ENCODE assay signal across 9 mouse cellular contexts in the genomic region with DNA sequence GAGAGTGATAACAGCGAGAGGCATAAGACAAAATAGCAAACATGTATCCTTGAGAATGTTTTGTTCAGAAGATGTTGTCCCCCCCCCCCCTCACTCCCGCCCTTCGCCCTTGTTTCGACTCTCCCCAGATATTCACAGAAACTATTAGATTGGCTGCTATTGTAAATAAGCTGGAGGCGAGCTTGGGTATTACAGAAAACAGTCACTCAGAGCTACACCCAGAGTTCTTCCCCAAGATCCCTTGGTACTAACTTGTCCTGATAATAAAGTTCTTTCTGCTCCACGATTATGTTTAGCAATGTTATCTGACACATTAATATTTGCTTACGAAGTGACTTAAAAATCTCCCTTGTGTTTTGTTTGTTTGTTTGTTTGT. TPM values are rescaled to one million over a fixed set of nuclear protein-coding genes. Genes with fewer than 3 reads are reported as not detected.
A peak's percentile ranks its signal among the peaks of the same experiment; 100 is the strongest.
DNase-seq lines count a peak whose midpoint lies in the region; ATAC-seq and TF ChIP-seq lines count a peak whose summit lies in the region.
"Had no signal": no experiment of that assay in that cellular context is flagged by ENCODE, and none has a peak within 500 bp of the region (broad histone marks: within the 10 kb centered on the region; RNA-seq: fewer than 3 reads in every experiment).

No protein-coding gene starts in this region.

- TF ChIP-seq CTCF in kidney, adult 2 months (conservative IDR thresholded peaks at IDR 0.05; ENCODE audit: insufficient read depth, insufficient read length, low read depth, low read length): no peak

- H3K27ac ChIP-seq in kidney, adult 2 months (ENCODE audit: insufficient read depth, low read depth, low read length): no peak overlapping the region; the same call in 1 of the 2 replicates
- peak overlapping the region; percentile 88 for H3K27ac ChIP-seq in embryonic facial prominence, embryonic 12.5 days
- peak overlapping the region; percentile 68 for H3K27ac ChIP-seq in intestine, embryonic 15.5 days
- peak overlapping the region; percentile 79 for H3K27ac ChIP-seq in midbrain, embryonic 15.5 days

- no peaks in the 10 kb centered on the region for H3K36me3 ChIP-seq in kidney, adult 2 months (ENCODE audit: control insufficient read depth, insufficient read depth, low read length)
- H3K36me3 ChIP-seq in embryonic facial prominence, embryonic 12.5 days: no peaks in the 10 kb centered on the region
- H3K36me3 ChIP-seq in intestine, embryonic 15.5 days: no peaks in the 10 kb centered on the region
- no peaks in the 10 kb centered on the region for H3K36me3 ChIP-seq in midbrain, embryonic 15.5 days (replicated peaks)

- no peak for TF ChIP-seq POLR2A in kidney, adult 2 months (IDR thresholded peaks at IDR 0.05; ENCODE audit: low read depth, low read length)

- H3K4me2 ChIP-seq in embryonic facial prominence, embryonic 12.5 days (replicated peaks): peak overlapping the region; percentile 77
- peak overlapping the region; percentile 65 for H3K4me2 ChIP-seq in intestine, embryonic 15.5 days (replicated peaks)
- H3K4me2 ChIP-seq in midbrain, embryonic 15.5 days: peak overlapping the region; percentile 93

- DNase-seq in kidney, adult 2 months: no peak
- no peak for DNase-seq in kidney, postnatal 14 days
- DNase-seq in layer of hippocampus, postnatal 10 days (ENCODE audit: low spot score in 2 of 2): no peak
- no peak for DNase-seq in urinary bladder, postnatal 14 days (ENCODE audit: low spot score)
- DNase-seq in urinary bladder, postnatal 25 days (ENCODE audit: low spot score): no peak

- WGBS in kidney, adult 2 months: 16% methylated on average over 7 of the region's 7 CpGs
- 11% methylated on average over 7 of the region's 7 CpGs for WGBS in embryonic facial prominence, embryonic 12.5 days
- 12% methylated on average over 7 of the region's 7 CpGs for WGBS in intestine, embryonic 15.5 days
- 10% methylated on average over 7 of the region's 7 CpGs for WGBS in midbrain, embryonic 15.5 days

- no peaks in the 10 kb centered on the region for H3K27me3 ChIP-seq in kidney, adult 2 months (replicated peaks; ENCODE audit: control insufficient read depth, insufficient read depth, low read length)
- H3K27me3 ChIP-seq in embryonic facial prominence, embryonic 12.5 days: no peaks in the 10 kb centered on the region
- H3K27me3 ChIP-seq in intestine, embryonic 15.5 days (replicated peaks): no peaks in the 10 kb centered on the region
- H3K27me3 ChIP-seq in midbrain, embryonic 15.5 days (replicated peaks): no peaks in the 10 kb centered on the region

- peak overlapping the region; percentile 49 for H3K4me3 ChIP-seq in kidney, adult 2 months (ENCODE audit: insufficient read depth, low read depth, low read length)
- peak overlapping the region; percentile 45 for H3K4me3 ChIP-seq in embryonic facial prominence, embryonic 12.5 days
- H3K4me3 ChIP-seq in intestine, embryonic 15.5 days (replicated peaks): peak overlapping the region; percentile 34
- H3K4me3 ChIP-seq in midbrain, embryonic 15.5 days: peak overlapping the region; percentile 55

- ATAC-seq in embryonic facial prominence, embryonic 12.5 days (ENCODE audit: insufficient number of reproducible peaks, insufficient read depth, low FRiP score, low TSS enrichment): 0 out of 2 replicates have a peak, but pooled peaks have one; percentile 25
- ATAC-seq in intestine, embryonic 15.5 days: peak; percentile 68
- ATAC-seq in midbrain, embryonic 15.5 days (replicated peaks): peak; percentile 63

- peak overlapping the region; percentile 53 for H3K9ac ChIP-seq in embryonic facial prominence, embryonic 12.5 days
- H3K9ac ChIP-seq in intestine, embryonic 15.5 days: 0 out of 2 replicates have a peak overlapping the region, but pooled peaks have one; percentile 37
- H3K9ac ChIP-seq in midbrain, embryonic 15.5 days: peak overlapping the region; percentile 58

- no peaks in the 10 kb centered on the region for H3K9me3 ChIP-seq in embryonic facial prominence, embryonic 12.5 days
- H3K9me3 ChIP-seq in intestine, embryonic 15.5 days: no peaks in the 10 kb centered on the region
- H3K9me3 ChIP-seq in midbrain, embryonic 15.5 days: no peaks in the 10 kb centered on the region

- H3K4me1 ChIP-seq in kidney, adult 2 months (ENCODE audit: control insufficient read depth, insufficient read depth, low read length): no peaks in the 10 kb centered on the region
- peaks cover 9% of the 10 kb centered on the region; the same call in 1 of the 2 replicates for H3K4me1 ChIP-seq in embryonic facial prominence, embryonic 12.5 days
- H3K4me1 ChIP-seq in intestine, embryonic 15.5 days (replicated peaks): peaks cover 6% of the 10 kb centered on the region; the same call in 1 of the 2 replicates
- peaks cover 19% of the 10 kb centered on the region for H3K4me1 ChIP-seq in midbrain, embryonic 15.5 days

RNA-seq across cellular contexts. Expression of gene Abcd2, which starts 0.6 kb away (rescaled TPM):
- polyA plus RNA-seq in kidney, adult 2 months (2012; rRNA removed): 2.5 and 3.7 TPM in 2 replicates
- polyA plus RNA-seq in embryonic facial prominence, embryonic 12.5 days (2016; fragmentation: Nextera tagmentation; extraction: Ambion mirVana): 6.7 and 7.6 TPM in 2 replicates
- 1.8 and 2.0 TPM in 2 replicates for polyA plus RNA-seq in intestine, embryonic 15.5 days (2015; fragmentation: Nextera tagmentation; extraction: Ambion mirVana)
- 8.2 and 9.9 TPM in 2 replicates for polyA plus RNA-seq in midbrain, embryonic 15.5 days (2015; fragmentation: Nextera tagmentation; extraction: Ambion mirVana)
- total RNA-seq in layer of hippocampus, postnatal 10 days (2021): 10 to 100 TPM; 17.5 to 19.7 TPM
- total RNA-seq: MEL had no signal

RNA-seq across cellular contexts. Expression of gene CN725425, which starts 7.1 kb away (rescaled TPM):
- not detected in 2 replicates for polyA plus RNA-seq in kidney, adult 2 months (2012; rRNA removed)
- not detected in 2 replicates for polyA plus RNA-seq in embryonic facial prominence, embryonic 12.5 days (2016; fragmentation: Nextera tagmentation; extraction: Ambion mirVana)
- not detected in 2 replicates for polyA plus RNA-seq in intestine, embryonic 15.5 days (2015; fragmentation: Nextera tagmentation; extraction: Ambion mirVana)
- not detected in 2 replicates for polyA plus RNA-seq in midbrain, embryonic 15.5 days (2015; fragmentation: Nextera tagmentation; extraction: Ambion mirVana)
- total RNA-seq in layer of hippocampus, postnatal 10 days (2021): under 1 TPM in 1 of 2 experiments, not detected in 1; 0.30 TPM
- total RNA-seq: MEL had no signal
